ENCODE assay signal across 11 mouse cellular contexts in the genomic region with DNA sequence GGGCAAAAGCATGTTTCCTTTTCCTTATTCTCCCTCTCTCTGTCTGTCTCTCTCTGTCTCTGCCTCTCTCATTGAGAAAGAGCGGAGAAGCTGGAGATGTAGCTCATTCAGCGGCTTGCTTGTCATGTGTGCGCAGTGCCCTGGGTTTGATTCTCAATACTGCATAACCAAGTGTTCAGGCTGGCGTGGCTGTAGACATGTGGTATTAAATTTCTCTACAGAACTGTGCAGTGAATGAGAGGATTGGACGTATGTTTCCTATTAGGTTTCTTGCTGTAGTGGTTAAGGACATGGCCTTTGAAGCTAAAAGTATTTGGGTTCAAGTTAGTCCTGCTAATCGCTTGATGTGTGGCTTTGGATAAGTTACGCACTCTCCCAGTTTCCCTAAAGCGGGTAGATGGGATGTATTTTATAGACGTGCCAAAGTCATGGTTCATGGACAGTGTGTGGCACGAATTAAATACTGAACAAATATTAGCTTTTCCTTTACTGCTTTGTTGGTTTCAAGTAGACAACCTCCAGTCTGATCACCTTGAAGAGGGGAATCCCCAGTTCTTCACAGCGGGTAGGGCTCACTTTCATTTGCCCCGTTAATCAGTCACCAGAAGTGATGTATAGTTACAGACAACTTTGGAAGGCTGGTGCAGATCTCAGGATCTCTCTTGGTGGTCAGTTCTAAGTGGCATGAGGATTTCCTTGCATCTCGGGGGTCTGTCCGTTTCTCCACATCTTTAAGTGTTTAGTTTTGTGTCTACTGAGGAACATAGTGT. TPM values are rescaled to one million over a fixed set of nuclear protein-coding genes. Genes with fewer than 3 reads are reported as not detected.
DNase-seq lines count a peak whose midpoint lies in the region; ATAC-seq and TF ChIP-seq lines count a peak whose summit lies in the region.
"Had no signal": no experiment of that assay in that cellular context is flagged by ENCODE, and none has a peak within 500 bp of the region (broad histone marks: within the 10 kb centered on the region; RNA-seq: fewer than 3 reads in every experiment).

No protein-coding gene starts in this region.

- TF ChIP-seq POLR2A in heart, adult 2 months (IDR thresholded peaks at IDR 0.05; ENCODE audit: insufficient read depth, low read depth, low read length), result no peak

- peaks cover 28 to 56% of the 10 kb centered on the region in 2 experiments for H3K4me1 ChIP-seq in heart, embryonic 14.5 days (ENCODE audit: control insufficient read depth in 2 of 2, insufficient read depth in 2 of 2, low read length in 2 of 2)
- H3K4me1 ChIP-seq in heart, adult 2 months (ENCODE audit: control insufficient read depth, insufficient read depth, low read length), result peaks cover 7% of the 10 kb centered on the region
- peaks cover 4% of the 10 kb centered on the region; the same call in 1 of the 2 replicates for H3K4me1 ChIP-seq in lung, postnatal 0 days (ENCODE audit: insufficient read depth, low read depth, low read length)
- peaks cover 17% of the 10 kb centered on the region; the same call in 1 of the 2 replicates for H3K4me1 ChIP-seq in intestine, embryonic 15.5 days (replicated peaks)
- no peaks in the 10 kb centered on the region for H3K4me1 ChIP-seq in stomach, postnatal 0 days (replicated peaks; ENCODE audit: control insufficient read depth, insufficient read depth)

- H3K4me2 ChIP-seq in heart, embryonic 14.5 days (ENCODE audit: low read length), result no peak overlapping the region
- H3K4me2 ChIP-seq in lung, postnatal 0 days (replicated peaks; ENCODE audit: low read depth, low read length), result 0 out of 2 replicates have a peak overlapping the region, but pooled peaks have one; percentile 19
- H3K4me2 ChIP-seq in intestine, embryonic 15.5 days (replicated peaks), result peak overlapping the region; percentile 24
- peak overlapping the region; percentile 25 for H3K4me2 ChIP-seq in stomach, postnatal 0 days (replicated peaks; ENCODE audit: low read depth)

- intact Hi-C loops in heart, adult 2 months (cut with DNase I), result loop anchor here (2.0 kb wide), 1 partner anchor 15 kb away; the partner anchor contains the start of gene Syne2

- no peak for DNase-seq in heart, adult 2 months
- DNase-seq in lung, postnatal 0 days (ENCODE audit: low spot score), result no peak
- DNase-seq in lung, postnatal 4 days, result no peak
- no peak for DNase-seq in stomach, postnatal 0 days (ENCODE audit: low spot score)
- no peak for DNase-seq in thymus, postnatal 25 days
- DNase-seq: cerebellum, postnatal 36 days; forebrain, postnatal 0 days; lung, postnatal 10 days had no signal

- H3K9me3 ChIP-seq in heart, embryonic 14.5 days (ENCODE audit: control insufficient read depth, low read length), result peaks cover 2% of the 10 kb centered on the region; the same call in 1 of the 2 replicates
- no peaks in the 10 kb centered on the region for H3K9me3 ChIP-seq in lung, postnatal 0 days (ENCODE audit: low read length)
- no peaks in the 10 kb centered on the region for H3K9me3 ChIP-seq in intestine, embryonic 15.5 days
- H3K9me3 ChIP-seq in stomach, postnatal 0 days (ENCODE audit: control insufficient read depth, low read length), result no peaks in the 10 kb centered on the region

- TF ChIP-seq CTCF in heart, adult 2 months (IDR thresholded peaks at IDR 0.05), result no peak
- no peak for TF ChIP-seq CTCF in lung, postnatal 0 days (IDR thresholded peaks at IDR 0.05)
- TF ChIP-seq CTCF in stomach, postnatal 0 days (IDR thresholded peaks at IDR 0.05; ENCODE audit: low read depth), result no peak

- peaks cover 6% of the 10 kb centered on the region for H3K79me2 ChIP-seq in heart, adult 2 months (replicated peaks; ENCODE audit: control insufficient read depth, insufficient read depth, low read length)

- peak overlapping the region; percentile 25 to 41; a peak in 2 of 4 replicates for H3K27ac ChIP-seq in heart, embryonic 14.5 days (replicated peaks in 1 of 2; ENCODE audit: control insufficient read depth in 1 of 2, insufficient read depth in 1 of 2, low read depth in 2 of 2, low read length in 2 of 2)
- H3K27ac ChIP-seq in heart, adult 2 months, result no peak overlapping the region
- H3K27ac ChIP-seq in lung, postnatal 0 days (ENCODE audit: low read length), result no peak overlapping the region
- H3K27ac ChIP-seq in intestine, embryonic 15.5 days, result peak overlapping the region; percentile 6; the same call in 1 of the 2 replicates
- H3K27ac ChIP-seq in stomach, postnatal 0 days (replicated peaks), result 0 out of 2 replicates have a peak overlapping the region, but pooled peaks have one; percentile 5

- no peaks in the 10 kb centered on the region for H3K27me3 ChIP-seq in heart, embryonic 14.5 days (ENCODE audit: control insufficient read depth, insufficient read depth, low read length)
- no peaks in the 10 kb centered on the region for H3K27me3 ChIP-seq in heart, adult 2 months (ENCODE audit: control insufficient read depth, insufficient read depth, low read length)
- H3K27me3 ChIP-seq in lung, postnatal 0 days (replicated peaks; ENCODE audit: insufficient read depth, low read length), result no peaks in the 10 kb centered on the region
- no peaks in the 10 kb centered on the region for H3K27me3 ChIP-seq in intestine, embryonic 15.5 days (replicated peaks)
- no peaks in the 10 kb centered on the region for H3K27me3 ChIP-seq in stomach, postnatal 0 days (ENCODE audit: control insufficient read depth, insufficient read depth, low read length)

- no peak for TF ChIP-seq EP300 in heart, adult 2 months (IDR thresholded peaks at IDR 0.05; ENCODE audit: insufficient read depth, low read depth, low read length)
- TF ChIP-seq EP300 in lung, postnatal 0 days (IDR thresholded peaks at IDR 0.05), result no peak
- TF ChIP-seq EP300 in stomach, postnatal 0 days (optimal IDR thresholded peaks at IDR 0.05), result no peak

- no peaks in the 10 kb centered on the region for H3K36me3 ChIP-seq in heart, embryonic 14.5 days (ENCODE audit: control insufficient read depth, insufficient read depth, low read length)
- H3K36me3 ChIP-seq in heart, adult 2 months (ENCODE audit: control insufficient read depth, insufficient read depth, low read length), result no peaks in the 10 kb centered on the region
- H3K36me3 ChIP-seq in lung, postnatal 0 days (ENCODE audit: insufficient read depth, low read length), result no peaks in the 10 kb centered on the region
- no peaks in the 10 kb centered on the region for H3K36me3 ChIP-seq in intestine, embryonic 15.5 days
- no peaks in the 10 kb centered on the region for H3K36me3 ChIP-seq in stomach, postnatal 0 days (ENCODE audit: control insufficient read depth, insufficient read depth, low read length)

- 77% methylated on average over 14 of the region's 14 CpGs for WGBS in heart, embryonic 14.5 days
- WGBS in heart, adult 2 months, result 92% methylated on average over 14 of the region's 14 CpGs
- 55% methylated on average over 14 of the region's 14 CpGs for WGBS in lung, postnatal 0 days
- 42% methylated on average over 14 of the region's 14 CpGs for WGBS in intestine, embryonic 15.5 days
- WGBS in stomach, postnatal 0 days, result 54% methylated on average over 14 of the region's 14 CpGs

- no peak overlapping the region for H3K9ac ChIP-seq in heart, embryonic 14.5 days (ENCODE audit: low read length)
- no peak overlapping the region for H3K9ac ChIP-seq in heart, adult 2 months (ENCODE audit: low read depth, low read length)
- H3K9ac ChIP-seq in lung, postnatal 0 days (replicated peaks; ENCODE audit: low read depth), result 0 out of 2 replicates have a peak overlapping the region, but pooled peaks have one; percentile 3
- no peak overlapping the region for H3K9ac ChIP-seq in intestine, embryonic 15.5 days
- H3K9ac ChIP-seq in stomach, postnatal 0 days (ENCODE audit: low read length), result no peak overlapping the region
- H3K9ac ChIP-seq: forebrain, postnatal 0 days had no signal

- ATAC-seq in heart, embryonic 14.5 days (ENCODE audit: insufficient number of reproducible peaks, insufficient read depth, low FRiP score, low read depth), result no peak
- ATAC-seq in lung, postnatal 0 days, result no peak
- peak; percentile 45; the same call in 1 of the 2 replicates for ATAC-seq in intestine, embryonic 15.5 days
- ATAC-seq in stomach, postnatal 0 days (ENCODE audit: low FRiP score, low TSS enrichment), result no peak
- no peak for ATAC-seq in monocyte, adult 5-6 weeks (replicated peaks; ENCODE audit: insufficient number of reproducible peaks, low FRiP score, low TSS enrichment, poor library complexity, severe bottlenecking)

- H3K4me3 ChIP-seq in heart, embryonic 14.5 days (ENCODE audit: control insufficient read depth in 1 of 2, insufficient read depth in 1 of 2, low read depth in 1 of 2, low read length in 2 of 2), result no peak overlapping the region
- no peak overlapping the region for H3K4me3 ChIP-seq in heart, adult 2 months
- no peak overlapping the region for H3K4me3 ChIP-seq in lung, postnatal 0 days (ENCODE audit: low read depth, low read length)
- H3K4me3 ChIP-seq in intestine, embryonic 15.5 days (replicated peaks), result no peak overlapping the region
- no peak overlapping the region for H3K4me3 ChIP-seq in stomach, postnatal 0 days (ENCODE audit: low read depth, low read length)

RNA-seq across cellular contexts. Expression of gene Syne2, which starts 16.2 kb away (rescaled TPM):
- polyA plus RNA-seq in heart, embryonic 14.5 days (2014; fragmentation: Nextera tagmentation; extraction: Ambion mirVana), result 52.5 and 55.9 TPM in 2 replicates
- 10 to 100 TPM; 33.1 to 33.6 TPM for total RNA-seq in heart, adult 2 months (2021)
- 21.7 and 30.3 TPM in 2 replicates for polyA plus RNA-seq in heart, adult 2 months (2012; rRNA removed)
- 41.8 and 57.7 TPM in 2 replicates for polyA plus RNA-seq in lung, postnatal 0 days (2015; fragmentation: Nextera tagmentation; extraction: Ambion mirVana)
- 35.7 and 37.6 TPM in 2 replicates for polyA plus RNA-seq in intestine, embryonic 15.5 days (2015; fragmentation: Nextera tagmentation; extraction: Ambion mirVana)
- 13.7 and 16.1 TPM in 2 replicates for polyA plus RNA-seq in stomach, postnatal 0 days (2015; fragmentation: Nextera tagmentation; extraction: Ambion mirVana)
- total RNA-seq in monocyte, adult 5-6 weeks (2017), result 17.7 to 27.1 TPM (median 22.0 TPM) in 3 replicates

Comparison
In these comparisons a context has a peak if more than half of its experiments do, and no peak if none do; other contexts are left out.
1. H3K27ac ChIP-seq: peak in heart, embryonic 14.5 days (2 of 2), intestine, embryonic 15.5 days (single experiment) and stomach, postnatal 0 days (single experiment); none in heart, adult 2 months (single experiment) and lung, postnatal 0 days (single experiment).